Mouse (Mus musculus): ENCODE results near the gene Dmkn. TPM values are rescaled to one million over a fixed set of nuclear protein-coding genes. Genes with fewer than 3 reads are reported as not detected.

Dmkn gene
- polyA plus RNA-seq, 1 experiment: not detected

GRCm38 (mm10) chr7:30761769-30762352, 1.7 kb upstream of the Dmkn start:
- Histone ChIP-seq H3K4me3 (ENCODE audit: insufficient read depth, low read length) (no peak overlapping the region), H3K4me1 (ENCODE audit: control insufficient read depth, insufficient read depth, low read length) (peaks cover 3% of the 10 kb centered on the region; the same call in 1 of the 2 replicates), H3K27ac (ENCODE audit: insufficient read depth, low read length) (no peak overlapping the region)
- no peak for TF ChIP-seq POLR2A (IDR thresholded peaks at IDR 0.05; ENCODE audit: low read depth, low read length)
- TF ChIP-seq CTCF (IDR thresholded peaks at IDR 0.05; ENCODE audit: borderline replicate concordance, insufficient read depth, low read length): no peak

- TF ChIP-seq POLR2A (IDR thresholded peaks at IDR 0.05; ENCODE audit: low read depth, low read length) (no peak), CTCF (IDR thresholded peaks at IDR 0.05; ENCODE audit: borderline replicate concordance, insufficient read depth, low read length) (no peak)
- Histone ChIP-seq H3K4me3 (ENCODE audit: insufficient read depth, low read length) (no peak overlapping the region), H3K4me1 (ENCODE audit: control insufficient read depth, insufficient read depth, low read length) (no peaks in the 10 kb centered on the region), H3K27ac (ENCODE audit: insufficient read depth, low read length) (no peak overlapping the region)
These were observed 1.6 kb downstream of the Dmkn start for GRCm38 (mm10) chr7:30765173-30765572.

GRCm38 (mm10) chr7:30766408-30766807, 2.9 kb downstream of the Dmkn start:
- H3K4me1 ChIP-seq (ENCODE audit: control insufficient read depth, insufficient read depth, low read length): no peaks in the 10 kb centered on the region
- H3K4me3 ChIP-seq (ENCODE audit: insufficient read depth, low read length): no peak overlapping the region
- TF ChIP-seq POLR2A (IDR thresholded peaks at IDR 0.05; ENCODE audit: low read depth, low read length) (no peak), CTCF (IDR thresholded peaks at IDR 0.05; ENCODE audit: borderline replicate concordance, insufficient read depth, low read length) (no peak)
- H3K27ac ChIP-seq (ENCODE audit: insufficient read depth, low read length): no peak overlapping the region

- Histone ChIP-seq H3K4me3 (ENCODE audit: insufficient read depth, low read length) (no peak overlapping the region), H3K4me1 (ENCODE audit: control insufficient read depth, insufficient read depth, low read length) (no peaks in the 10 kb centered on the region), H3K27ac (ENCODE audit: insufficient read depth, low read length) (no peak overlapping the region)
- TF ChIP-seq POLR2A (IDR thresholded peaks at IDR 0.05; ENCODE audit: low read depth, low read length) (no peak), CTCF (IDR thresholded peaks at IDR 0.05; ENCODE audit: borderline replicate concordance, insufficient read depth, low read length) (no peak)
These were observed 5.7 kb downstream of the Dmkn start for GRCm38 (mm10) chr7:30769236-30769635.

GRCm38 (mm10) chr7:30776104-30776503, 12.5 kb downstream of the Dmkn start:
- no peaks in the 10 kb centered on the region for H3K4me1 ChIP-seq (ENCODE audit: control insufficient read depth, insufficient read depth, low read length)
- H3K27ac ChIP-seq (ENCODE audit: insufficient read depth, low read length): no peak overlapping the region
- TF ChIP-seq CTCF (IDR thresholded peaks at IDR 0.05; ENCODE audit: borderline replicate concordance, insufficient read depth, low read length): no peak
- TF ChIP-seq POLR2A (IDR thresholded peaks at IDR 0.05; ENCODE audit: low read depth, low read length): no peak
- no peak overlapping the region for H3K4me3 ChIP-seq (ENCODE audit: insufficient read depth, low read length)

- Histone ChIP-seq H3K27ac (ENCODE audit: insufficient read depth, low read length) (no peak overlapping the region), H3K4me1 (ENCODE audit: control insufficient read depth, insufficient read depth, low read length) (no peaks in the 10 kb centered on the region), H3K4me3 (ENCODE audit: insufficient read depth, low read length) (no peak overlapping the region)
- TF ChIP-seq CTCF (IDR thresholded peaks at IDR 0.05; ENCODE audit: borderline replicate concordance, insufficient read depth, low read length): no peak
- TF ChIP-seq POLR2A (IDR thresholded peaks at IDR 0.05; ENCODE audit: low read depth, low read length): no peak
These were observed 13.6 kb downstream of the Dmkn start for GRCm38 (mm10) chr7:30777081-30777579.

GRCm38 (mm10) chr7:30777911-30778310, 14.4 kb downstream of the Dmkn start:
- no peak for TF ChIP-seq CTCF (IDR thresholded peaks at IDR 0.05; ENCODE audit: borderline replicate concordance, insufficient read depth, low read length)
- TF ChIP-seq POLR2A (IDR thresholded peaks at IDR 0.05; ENCODE audit: low read depth, low read length): no peak
- Histone ChIP-seq H3K4me3 (ENCODE audit: insufficient read depth, low read length) (no peak overlapping the region), H3K4me1 (ENCODE audit: control insufficient read depth, insufficient read depth, low read length) (no peaks in the 10 kb centered on the region), H3K27ac (ENCODE audit: insufficient read depth, low read length) (no peak overlapping the region)

GRCm38 (mm10) chr7:30781792-30782191, 18.2 kb downstream of the Dmkn start:
- H3K27ac ChIP-seq (ENCODE audit: insufficient read depth, low read length): no peak overlapping the region
- no peak for TF ChIP-seq POLR2A (IDR thresholded peaks at IDR 0.05; ENCODE audit: low read depth, low read length)
- TF ChIP-seq CTCF (IDR thresholded peaks at IDR 0.05; ENCODE audit: borderline replicate concordance, insufficient read depth, low read length): no peak
- no peaks in the 10 kb centered on the region for H3K4me1 ChIP-seq (ENCODE audit: control insufficient read depth, insufficient read depth, low read length)
- no peak overlapping the region for H3K4me3 ChIP-seq (ENCODE audit: insufficient read depth, low read length)

GRCm38 (mm10) chr7:30782658-30783057, 19.1 kb downstream of the Dmkn start:
- TF ChIP-seq POLR2A (IDR thresholded peaks at IDR 0.05; ENCODE audit: low read depth, low read length) (no peak), CTCF (IDR thresholded peaks at IDR 0.05; ENCODE audit: borderline replicate concordance, insufficient read depth, low read length) (no peak)
- Histone ChIP-seq H3K4me1 (ENCODE audit: control insufficient read depth, insufficient read depth, low read length) (no peaks in the 10 kb centered on the region), H3K4me3 (ENCODE audit: insufficient read depth, low read length) (no peak overlapping the region), H3K27ac (ENCODE audit: insufficient read depth, low read length) (no peak overlapping the region)

- H3K4me1 ChIP-seq (ENCODE audit: control insufficient read depth, insufficient read depth, low read length): no peaks in the 10 kb centered on the region
- H3K27ac ChIP-seq (ENCODE audit: insufficient read depth, low read length): no peak overlapping the region
- TF ChIP-seq POLR2A (IDR thresholded peaks at IDR 0.05; ENCODE audit: low read depth, low read length) (no peak), CTCF (IDR thresholded peaks at IDR 0.05; ENCODE audit: borderline replicate concordance, insufficient read depth, low read length) (no peak)
- H3K4me3 ChIP-seq (ENCODE audit: insufficient read depth, low read length): no peak overlapping the region
These were observed 21.6 kb downstream of the Dmkn start for GRCm38 (mm10) chr7:30785154-30785553.

All from embryonic fibroblast, embryonic 13.5 days (primary cell).